Mouse (Mus musculus): Measurements from ENCODE around the gene Bckdha. TPM values are rescaled to one million over a fixed set of nuclear protein-coding genes. Genes with fewer than 3 reads are reported as not detected.

Bckdha gene
- polyA plus RNA-seq, 1 experiment from 2014 or later = 50.5 TPM

DNA sequence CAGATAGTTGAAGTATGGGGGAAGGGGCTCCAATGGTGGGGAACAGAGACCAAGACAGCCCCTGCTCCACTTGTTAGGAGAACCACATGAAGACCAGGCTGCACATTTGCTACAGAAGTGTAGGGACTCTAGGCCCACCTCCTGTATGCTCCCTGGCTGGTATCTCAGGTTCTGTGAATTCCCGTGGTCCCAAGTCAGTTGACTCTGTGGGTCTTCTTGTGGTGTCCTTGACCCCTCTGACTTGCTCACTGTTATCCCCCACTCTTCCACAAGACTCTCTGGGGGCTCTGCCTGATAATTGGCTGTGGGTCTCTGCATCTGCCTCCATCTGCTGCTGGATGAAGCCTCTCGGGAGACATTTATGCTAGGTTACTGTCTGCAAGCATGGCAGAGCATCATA, 67.6 kb downstream of the Bckdha start:
- H3K9me3 ChIP-seq = no peaks in the 10 kb centered on the region
- no peak overlapping the region for H3K9ac ChIP-seq (replicated peaks)
- no peak for ATAC-seq
- no peaks in the 10 kb centered on the region for H3K4me1 ChIP-seq (replicated peaks)
- 91% methylated on average over 2 of the region's 2 CpGs for WGBS
- H3K4me2 ChIP-seq (replicated peaks) = no peak overlapping the region
- H3K36me3 ChIP-seq = no peaks in the 10 kb centered on the region
- no peak overlapping the region for H3K27ac ChIP-seq
- H3K27me3 ChIP-seq = no peaks in the 10 kb centered on the region
- no peak overlapping the region for H3K4me3 ChIP-seq (replicated peaks)

DNA sequence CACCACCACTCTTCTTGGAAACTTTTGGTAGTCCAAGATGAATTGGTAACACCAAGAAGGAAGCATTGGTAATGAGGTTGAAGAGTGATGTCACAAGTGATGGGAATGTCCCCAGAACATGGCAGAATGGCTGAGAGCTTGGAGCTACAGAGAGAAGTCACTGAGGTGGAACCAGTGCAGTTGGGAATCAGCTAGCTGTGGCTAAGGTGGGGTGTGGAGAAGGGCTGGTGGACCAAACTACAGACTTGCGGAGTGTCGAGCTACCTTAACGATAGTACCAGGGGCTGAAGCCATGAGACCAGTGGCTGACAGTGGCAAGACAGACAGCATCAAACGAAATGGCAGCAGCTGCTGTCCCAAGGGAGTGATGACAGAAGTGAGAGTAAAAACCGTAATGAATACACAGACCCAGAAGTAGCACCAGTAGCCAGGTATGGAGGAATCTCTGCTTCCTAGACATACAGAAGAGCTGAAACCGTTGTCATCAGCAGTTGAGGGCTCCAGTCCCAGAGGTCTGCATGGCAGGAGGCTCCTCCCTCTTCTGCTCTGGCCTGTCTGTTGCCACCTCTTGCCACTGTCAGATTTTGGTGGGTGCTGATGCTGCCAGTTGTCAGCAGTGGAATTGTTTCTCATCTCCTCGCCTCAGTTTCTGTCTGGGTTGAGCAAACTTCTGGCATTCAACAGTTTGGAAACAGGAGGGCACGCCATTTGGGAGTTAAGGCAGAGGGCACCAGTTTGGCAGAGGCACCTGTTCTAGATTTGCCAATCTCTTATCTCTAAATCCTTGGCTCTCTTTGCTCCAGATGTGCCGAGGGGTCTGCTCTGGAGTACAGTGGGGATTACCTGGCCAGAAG, 73.2 kb downstream of the Bckdha start:
- Histone ChIP-seq H3K36me3 (no peaks in the 10 kb centered on the region), H3K27me3 (no peaks in the 10 kb centered on the region), H3K27ac (no peak overlapping the region), H3K4me2 (replicated peaks) (no peak overlapping the region), H3K4me1 (replicated peaks) (no peaks in the 10 kb centered on the region), H3K4me3 (replicated peaks) (no peak overlapping the region), H3K9me3 (no peaks in the 10 kb centered on the region), H3K9ac (replicated peaks) (no peak overlapping the region)
- WGBS = 78% methylated on average over 9 of the region's 9 CpGs
- no peak for ATAC-seq

DNA sequence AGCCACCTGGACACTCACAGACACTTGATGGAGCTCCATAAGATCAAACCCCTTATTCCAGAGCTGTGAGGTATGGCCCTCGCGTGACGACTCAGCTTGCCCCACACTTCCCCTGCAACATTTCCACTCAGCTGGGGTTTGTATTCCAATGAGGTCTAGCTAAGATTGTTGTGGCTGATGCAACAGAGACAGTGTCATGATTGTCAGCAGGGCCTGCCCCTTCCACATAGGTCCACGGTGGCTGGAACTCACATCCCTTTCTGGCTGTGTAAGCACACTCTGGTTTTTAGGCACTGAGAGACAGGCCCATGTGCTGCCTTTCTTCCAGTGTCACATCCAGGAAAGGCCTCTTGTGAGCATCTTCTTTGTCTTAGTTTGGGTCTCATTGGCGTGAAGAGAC, 74.1 kb downstream of the Bckdha start:
- no peaks in the 10 kb centered on the region for H3K9me3 ChIP-seq
- no peak overlapping the region for H3K27ac ChIP-seq
- H3K4me3 ChIP-seq (replicated peaks) = no peak overlapping the region
- no peak overlapping the region for H3K4me2 ChIP-seq (replicated peaks)
- no peak for ATAC-seq
- no peak overlapping the region for H3K9ac ChIP-seq (replicated peaks)
- WGBS = 91% methylated on average over 5 of the region's 5 CpGs
- no peaks in the 10 kb centered on the region for H3K36me3 ChIP-seq
- H3K4me1 ChIP-seq (replicated peaks) = no peaks in the 10 kb centered on the region
- H3K27me3 ChIP-seq = no peaks in the 10 kb centered on the region

DNA sequence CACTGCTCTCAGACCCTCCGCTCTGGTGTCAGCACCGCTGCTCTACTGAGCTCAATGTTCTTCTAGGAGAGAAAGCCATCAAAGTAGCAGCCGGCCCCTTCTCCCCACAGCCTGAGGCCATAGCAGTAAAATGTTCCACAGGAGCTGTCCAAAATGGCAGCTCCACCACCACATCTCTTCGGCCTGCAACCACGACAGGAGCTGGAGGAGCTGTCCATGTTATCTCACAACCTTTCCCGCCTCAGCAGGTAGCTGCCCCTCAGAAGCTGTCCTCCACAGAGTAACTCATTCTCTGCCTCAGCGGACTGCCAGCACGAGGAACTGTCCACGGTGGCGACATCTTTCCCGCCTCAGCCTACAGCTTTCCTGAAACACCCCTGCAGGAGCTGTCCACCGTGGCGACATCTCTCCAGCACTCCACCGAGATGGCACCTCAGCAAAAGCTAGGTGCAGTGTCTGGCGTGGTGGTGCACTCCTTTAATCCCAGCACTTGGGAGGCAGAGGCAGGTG, 76.4 kb downstream of the Bckdha start:
- no peaks in the 10 kb centered on the region for H3K4me1 ChIP-seq (replicated peaks)
- no peak overlapping the region for H3K4me2 ChIP-seq (replicated peaks)
- H3K9me3 ChIP-seq = no peaks in the 10 kb centered on the region
- WGBS = 88% methylated on average over 15 of the region's 15 CpGs
- no peaks in the 10 kb centered on the region for H3K27me3 ChIP-seq
- ATAC-seq = no peak
- H3K9ac ChIP-seq (replicated peaks) = no peak overlapping the region
- H3K36me3 ChIP-seq = no peaks in the 10 kb centered on the region
- no peak overlapping the region for H3K27ac ChIP-seq
- no peak overlapping the region for H3K4me3 ChIP-seq (replicated peaks)

Other genes starting within 250 kb of the Bckdha start
- 0.51 and 0.73 TPM in 2 replicates for gene Cxcl17, start 246.1 kb downstream of the Bckdha start, polyA plus RNA-seq (2015; fragmentation: Nextera tagmentation; extraction: Ambion mirVana)
- gene Ceacam1, start 181.4 kb downstream of the Bckdha start, polyA plus RNA-seq (2015; fragmentation: Nextera tagmentation; extraction: Ambion mirVana) = 0.34 and 0.43 TPM in 2 replicates
- not detected in 2 replicates for gene Ceacam2, start 119.1 kb downstream of the Bckdha start, polyA plus RNA-seq (2015; fragmentation: Nextera tagmentation; extraction: Ambion mirVana)
- not detected in 2 replicates for gene Erich4, start 43.1 kb downstream of the Bckdha start, polyA plus RNA-seq (2015; fragmentation: Nextera tagmentation; extraction: Ambion mirVana)
- 31.5 and 34.2 TPM in 2 replicates for gene Dmac2, start 39.6 kb downstream of the Bckdha start, polyA plus RNA-seq (2015; fragmentation: Nextera tagmentation; extraction: Ambion mirVana)
- gene B3gnt8, start 32.3 kb downstream of the Bckdha start, polyA plus RNA-seq (2015; fragmentation: Nextera tagmentation; extraction: Ambion mirVana) = 0.55 and 0.57 TPM in 2 replicates
- gene Exosc5, start 183 bp upstream of the Bckdha start, polyA plus RNA-seq (2015; fragmentation: Nextera tagmentation; extraction: Ambion mirVana) = 44.2 and 44.8 TPM in 2 replicates
- 8.8 and 9.7 TPM in 2 replicates for gene Tmem91, start 16.2 kb upstream of the Bckdha start, polyA plus RNA-seq (2015; fragmentation: Nextera tagmentation; extraction: Ambion mirVana)
- 40.3 and 41.4 TPM in 2 replicates for gene B9d2, start 21.8 kb upstream of the Bckdha start, polyA plus RNA-seq (2015; fragmentation: Nextera tagmentation; extraction: Ambion mirVana)
- gene Tgfb1, start 28.0 kb upstream of the Bckdha start, polyA plus RNA-seq (2015; fragmentation: Nextera tagmentation; extraction: Ambion mirVana) = 0.59 and 1.2 TPM in 2 replicates
- 29.9 and 35.9 TPM in 2 replicates for gene Ccdc97, start 60.1 kb upstream of the Bckdha start, polyA plus RNA-seq (2015; fragmentation: Nextera tagmentation; extraction: Ambion mirVana)
- 53.5 and 56.2 TPM in 2 replicates for gene Hnrnpul1, start 95.8 kb upstream of the Bckdha start, polyA plus RNA-seq (2015; fragmentation: Nextera tagmentation; extraction: Ambion mirVana)
- gene Axl, start 129.7 kb upstream of the Bckdha start, polyA plus RNA-seq (2015; fragmentation: Nextera tagmentation; extraction: Ambion mirVana) = 17.5 and 18.9 TPM in 2 replicates
- gene Cyp2s1, start 157.9 kb upstream of the Bckdha start, polyA plus RNA-seq (2015; fragmentation: Nextera tagmentation; extraction: Ambion mirVana) = 0.84 and 1.0 TPM in 2 replicates
- gene Cyp2b10, start 238.6 kb upstream of the Bckdha start, polyA plus RNA-seq (2015; fragmentation: Nextera tagmentation; extraction: Ambion mirVana) = not detected in 2 replicates

Measured in midbrain, embryonic 13.5 days (tissue).